Mouse (Mus musculus) thymus, postnatal 0 days (tissue): Measurements from ENCODE around the gene Gm14226. TPM values are rescaled to one million over a fixed set of nuclear protein-coding genes. Genes with fewer than 3 reads are reported as not detected.

Source experiments
- polyA plus RNA-seq: library from polyadenylated mRNA; unstranded; fragments of >200 nt; fragmentation: Nextera tagmentation; extraction: Ambion mirVana; gene quantifications from 2 replicates; pipeline ENCODE4 v1.2.1, GENCODE M21; 2015

Gene Gm14226
- polyA plus RNA-seq, 1 experiment from 2014 or later: 0.05 TPM

Other genes with a start within 250 kb of the Gm14226 start
- gene Gm14214, start 248.2 kb upstream of the Gm14226 start, polyA plus RNA-seq: not detected in 2 replicates
- gene Raly, start 227.2 kb upstream of the Gm14226 start, polyA plus RNA-seq: 41.4 and 42.9 TPM in 2 replicates
- 37.2 and 44.6 TPM in 2 replicates for gene a, start 226.9 kb upstream of the Gm14226 start, polyA plus RNA-seq
- 106 and 113 TPM in 2 replicates for gene Eif2s2, start 125.3 kb upstream of the Gm14226 start, polyA plus RNA-seq
- 50.9 and 53.8 TPM in 2 replicates for gene Ahcy, start 56.2 kb downstream of the Gm14226 start, polyA plus RNA-seq
- 30.8 and 36.7 TPM in 2 replicates for gene Itch, start 115.2 kb downstream of the Gm14226 start, polyA plus RNA-seq
- gene Dynlrb1, start 218.3 kb downstream of the Gm14226 start, polyA plus RNA-seq: 410 and 468 TPM in 2 replicates